Mouse (Mus musculus) forebrain, embryonic 14.5 days (tissue): ENCODE results near the gene Bbx. TPM values are rescaled to one million over a fixed set of nuclear protein-coding genes. Genes with fewer than 3 reads are reported as not detected.

ENCODE experiments used
- ATAC-seq: fragments of 200-750 bp; cut with Nextera tagmentation; 2 replicates; pipeline ENCODE4 v1.8.0; 2017; ENCODE audit warnings: mild to moderate bottlenecking, moderate library complexity
- DNase-seq: peaks from one replicate; pipeline ENCODE4 v3.0.0-alpha.2; 2015; ENCODE audit warnings: low spot score
- H3K27ac ChIP-seq: fragments of 300-500 bp; sonication (generic); 2 replicates; pipeline ENCODE4 v1.5.1; 2014; ENCODE audit warnings: low read depth, mild to moderate bottlenecking, control low read depth, low read length, moderate library complexity
- H3K27me3 ChIP-seq: fragments of 300-500 bp; sonication (generic); replicated peaks from 2 replicates; pipeline ENCODE4 v1.6.1; 2014; ENCODE audit warnings: low read length, control low read depth, mixed read lengths; ENCODE audit not compliant: control insufficient read depth, insufficient read depth
- H3K36me3 ChIP-seq: fragments of 300-500 bp; sonication (generic); 2 replicates; pipeline ENCODE4 v1.6.1; 2014; ENCODE audit warnings: low read length, control low read depth; ENCODE audit not compliant: control insufficient read depth, insufficient read depth
- H3K4me1 ChIP-seq: fragments of 300-500 bp; sonication (generic); 2 replicates; pipeline ENCODE4 v1.6.1; 2014; ENCODE audit warnings: antibody characterized with exemption, low read length, control low read depth; ENCODE audit not compliant: control insufficient read depth, insufficient read depth
- H3K4me2 ChIP-seq: fragments of 300-500 bp; sonication (generic); 2 replicates; pipeline ENCODE4 v1.6.1; 2014; ENCODE audit warnings: mild to moderate bottlenecking, control low read depth, low read length
- H3K4me3 ChIP-seq: fragments of 300-500 bp; sonication (generic); 2 replicates; pipeline ENCODE4 v1.5.1; 2014; ENCODE audit warnings: low read depth, low read length, control low read depth
- H3K9ac ChIP-seq: fragments of 300-500 bp; sonication (generic); 2 replicates; pipeline ENCODE4 v1.6.1; 2014; ENCODE audit warnings: mild to moderate bottlenecking, low read length, control low read depth, moderate library complexity
- H3K9me3 ChIP-seq: fragments of 300-500 bp; sonication (generic); replicated peaks from 2 replicates; pipeline ENCODE4 v1.6.1; 2016; ENCODE audit warnings: low read length, control low read depth, mixed read lengths; ENCODE audit not compliant: control insufficient read depth
- WGBS: fragments of 180-500 bp; shearing (Covaris S2); extraction: QIAGEN DNeasy Blood & Tissue Kit; methylation state at CpG from one replicate; pipeline ENCODE4 v1.1.7; 2014; 5-methylcytosine and 5-hydroxymethylcytosine counted together
- polyA plus RNA-seq: library from polyadenylated mRNA; unstranded; fragments of >200 nt; fragmentation: Nextera tagmentation; extraction: Ambion mirVana; gene quantifications from 2 replicates; pipeline ENCODE4 v1.2.1, GENCODE M21; 2014

The Bbx gene
- polyA plus RNA-seq, 1 experiment from 2014 or later = 11.9 TPM

DNA sequence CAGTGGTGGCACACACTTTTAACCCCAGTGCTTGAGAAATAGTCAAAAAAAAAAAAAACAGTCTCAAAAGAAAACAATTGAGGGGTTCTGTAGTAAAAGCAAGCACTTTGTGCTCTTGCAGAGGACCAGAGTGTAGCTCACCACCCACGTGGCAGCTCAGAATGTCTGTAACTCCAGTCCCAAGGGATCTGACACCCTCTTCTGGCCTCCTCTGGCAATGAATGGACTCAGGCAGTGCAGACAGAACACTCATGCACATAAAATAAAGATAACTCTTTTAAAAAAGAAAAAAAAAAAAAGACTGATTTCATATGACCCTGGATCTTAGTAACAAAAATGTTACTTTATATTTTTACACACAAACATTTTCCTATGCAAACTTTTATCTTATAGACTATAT is 12.1 kb downstream of the Bbx start:
- no peak overlapping the region for H3K9ac ChIP-seq
- no peak overlapping the region for H3K4me3 ChIP-seq
- no peaks in the 10 kb centered on the region for H3K4me1 ChIP-seq
- DNase-seq (peak; percentile 7), ATAC-seq (no peak)
- no peaks in the 10 kb centered on the region for H3K9me3 ChIP-seq
- no peak overlapping the region for H3K4me2 ChIP-seq
- no peak overlapping the region for H3K27ac ChIP-seq
- 15% methylated on average over 1 of the region's 1 CpGs for WGBS
- peaks cover 5% of the 10 kb centered on the region; the same call in 1 of the 2 replicates for H3K36me3 ChIP-seq
- H3K27me3 ChIP-seq = no peaks in the 10 kb centered on the region

DNA sequence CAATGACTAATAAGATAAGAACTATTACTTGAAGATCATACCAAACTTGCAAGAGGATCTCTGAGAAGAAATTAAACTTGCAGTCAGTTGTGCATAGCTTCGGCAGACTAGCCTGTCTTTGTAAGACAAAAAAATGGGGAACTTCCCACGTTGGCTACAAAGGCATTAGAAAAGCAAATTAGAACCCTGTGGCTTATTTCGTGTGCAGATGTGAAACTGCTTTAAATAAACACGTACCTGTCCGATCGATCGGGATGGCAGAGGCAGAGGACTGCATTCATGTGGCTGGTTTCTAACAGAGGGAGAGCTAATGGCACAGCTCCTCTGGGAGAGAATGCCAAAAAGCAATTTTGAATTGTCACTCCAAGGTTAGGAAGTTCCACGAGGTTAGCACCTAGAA is 16.8 kb downstream of the Bbx start:
- Histone ChIP-seq H3K27ac (no peak overlapping the region), H3K4me1 (no peaks in the 10 kb centered on the region), H3K9me3 (no peaks in the 10 kb centered on the region), H3K27me3 (no peaks in the 10 kb centered on the region), H3K9ac (no peak overlapping the region), H3K4me2 (no peak overlapping the region), H3K4me3 (no peak overlapping the region), H3K36me3 (peaks cover 11% of the 10 kb centered on the region; the same call in 1 of the 2 replicates)
- no peak for ATAC-seq
- DNase-seq = no peak
- WGBS = 84% methylated on average over 8 of the region's 8 CpGs

GRCm38 (mm10) chr16:50402851-50403250 is 29.3 kb downstream of the Bbx start:
- Histone ChIP-seq H3K9me3 (no peaks in the 10 kb centered on the region), H3K9ac (no peak overlapping the region), H3K36me3 (no peaks in the 10 kb centered on the region), H3K4me1 (no peaks in the 10 kb centered on the region), H3K27me3 (no peaks in the 10 kb centered on the region), H3K4me3 (no peak overlapping the region), H3K27ac (no peak overlapping the region), H3K4me2 (no peak overlapping the region)
- WGBS = 94% methylated on average over 5 of the region's 5 CpGs
- no peak for ATAC-seq
- DNase-seq = no peak

DNA sequence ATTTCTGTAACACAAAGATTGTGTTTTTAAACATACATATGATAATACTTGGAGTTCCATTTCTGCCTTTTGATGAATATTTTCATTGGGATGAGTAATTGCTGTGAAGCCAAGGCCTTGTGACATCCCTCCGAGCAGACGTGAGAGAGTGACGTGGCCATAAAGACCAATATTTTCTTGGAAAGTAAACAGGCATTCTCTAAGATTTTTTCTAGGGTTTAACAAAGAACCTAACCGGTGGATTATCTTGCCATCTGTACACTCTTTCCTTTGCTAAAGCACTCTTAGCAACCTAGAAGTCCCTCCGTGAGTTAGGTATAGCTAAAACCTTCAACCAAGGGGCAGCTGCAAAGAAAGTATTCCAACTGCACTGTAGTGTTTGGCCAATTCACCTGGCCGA is 32.4 kb downstream of the Bbx start:
- Histone ChIP-seq H3K9me3 (no peaks in the 10 kb centered on the region), H3K9ac (no peak overlapping the region), H3K4me1 (no peaks in the 10 kb centered on the region), H3K4me3 (no peak overlapping the region), H3K4me2 (no peak overlapping the region), H3K27me3 (no peaks in the 10 kb centered on the region), H3K27ac (no peak overlapping the region), H3K36me3 (no peaks in the 10 kb centered on the region)
- 91% methylated on average over 6 of the region's 6 CpGs for WGBS
- no peak for ATAC-seq
- no peak for DNase-seq

GRCm38 (mm10) chr16:50398564-50398963 is 33.6 kb downstream of the Bbx start:
- WGBS = 81% methylated on average over 4 of the region's 4 CpGs
- DNase-seq = no peak

DNA sequence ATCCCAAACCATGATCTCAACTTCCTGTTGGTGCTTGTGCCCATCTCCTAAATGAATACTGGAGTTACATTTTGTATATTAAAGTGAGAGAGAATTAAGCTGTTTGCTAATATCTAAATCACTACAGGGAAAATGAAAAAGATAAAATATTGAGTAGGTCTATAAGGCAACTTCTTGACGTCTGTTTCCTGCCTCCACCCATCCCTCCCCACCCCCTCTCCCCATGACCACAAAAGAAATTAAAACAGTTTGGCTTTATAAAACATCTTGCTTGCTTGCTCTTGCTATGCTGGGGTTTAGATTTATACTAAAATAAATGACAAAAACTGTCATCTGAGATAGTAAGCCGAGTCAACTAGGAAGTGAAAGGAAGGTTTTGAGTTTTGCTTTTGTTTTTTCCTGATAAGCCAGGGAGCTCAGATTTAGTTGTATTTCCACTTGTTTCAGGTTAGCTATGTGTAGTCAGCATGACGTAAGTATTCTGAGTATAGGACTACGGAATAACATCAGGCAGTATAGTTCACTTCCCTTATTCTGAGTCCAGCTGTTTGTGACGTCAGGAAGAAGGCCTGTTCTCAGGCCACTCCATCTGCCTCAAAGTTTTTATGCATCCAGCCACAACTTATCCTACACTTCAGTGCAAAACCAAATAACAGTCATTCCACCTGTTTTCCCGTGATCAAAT is 36.1 kb downstream of the Bbx start:
- no peak for ATAC-seq
- Histone ChIP-seq H3K27ac (no peak overlapping the region), H3K9me3 (no peaks in the 10 kb centered on the region), H3K27me3 (no peaks in the 10 kb centered on the region), H3K36me3 (no peaks in the 10 kb centered on the region), H3K9ac (no peak overlapping the region), H3K4me3 (no peak overlapping the region), H3K4me2 (no peak overlapping the region), H3K4me1 (no peaks in the 10 kb centered on the region)
- 90% methylated on average over 6 of the region's 6 CpGs for WGBS
- no peak for DNase-seq

More at GRCm38 (mm10) chr16:50398564-50398963, 33.6 kb downstream of the Bbx start:
- Histone ChIP-seq H3K27ac (no peak overlapping the region), H3K4me3 (no peak overlapping the region), H3K27me3 (no peaks in the 10 kb centered on the region), H3K9me3 (no peaks in the 10 kb centered on the region), H3K9ac (no peak overlapping the region), H3K4me2 (no peak overlapping the region), H3K36me3 (no peaks in the 10 kb centered on the region), H3K4me1 (no peaks in the 10 kb centered on the region)
- ATAC-seq = no peak

GRCm38 (mm10) chr16:50388499-50388898 is 43.7 kb downstream of the Bbx start:
- ATAC-seq (no peak), DNase-seq (no peak)
- Histone ChIP-seq H3K9ac (no peak overlapping the region), H3K27me3 (no peaks in the 10 kb centered on the region), H3K4me3 (no peak overlapping the region), H3K36me3 (no peaks in the 10 kb centered on the region), H3K4me1 (no peaks in the 10 kb centered on the region), H3K9me3 (no peaks in the 10 kb centered on the region), H3K4me2 (no peak overlapping the region), H3K27ac (no peak overlapping the region)
- WGBS = 87% methylated on average over 3 of the region's 3 CpGs

- H3K4me2 ChIP-seq = no peak overlapping the region
- 85% methylated on average over 8 of the region's 8 CpGs for WGBS
- DNase-seq (no peak), ATAC-seq (no peak)
- H3K4me1 ChIP-seq = peaks cover 13% of the 10 kb centered on the region
- no peaks in the 10 kb centered on the region for H3K27me3 ChIP-seq
- no peak overlapping the region for H3K9ac ChIP-seq
- H3K36me3 ChIP-seq = no peaks in the 10 kb centered on the region
- no peaks in the 10 kb centered on the region for H3K9me3 ChIP-seq
- no peak overlapping the region for H3K27ac ChIP-seq
- H3K4me3 ChIP-seq = no peak overlapping the region
These were observed 48.6 kb downstream of the Bbx start for GRCm38 (mm10) chr16:50383541-50383940.

DNA sequence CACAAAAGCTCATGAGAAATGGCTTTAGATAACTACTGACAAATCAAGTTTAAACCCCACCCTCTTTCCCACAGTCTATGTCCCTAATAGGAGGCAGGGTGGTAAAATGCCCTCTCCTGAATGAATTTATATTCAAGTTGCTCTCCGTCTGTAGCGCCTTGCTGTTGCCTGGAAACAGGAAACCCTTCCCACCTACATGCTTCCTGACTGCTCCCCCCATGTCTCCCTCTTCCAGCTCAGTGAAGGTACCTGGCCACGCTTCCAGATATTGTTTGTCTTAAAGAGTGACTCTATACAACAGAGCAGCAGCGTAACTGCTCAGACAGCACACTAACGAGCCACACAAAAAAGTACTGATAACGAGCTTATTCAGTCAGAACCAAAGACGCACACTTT is 50.8 kb downstream of the Bbx start:
- 4% methylated on average over 7 of the region's 7 CpGs for WGBS
- H3K4me2 ChIP-seq = peak overlapping the region; percentile 49
- no peaks in the 10 kb centered on the region for H3K27me3 ChIP-seq
- H3K27ac ChIP-seq = no peak overlapping the region
- peak overlapping the region; percentile 9 for H3K4me3 ChIP-seq
- H3K4me1 ChIP-seq = peaks cover 13% of the 10 kb centered on the region
- no peaks in the 10 kb centered on the region for H3K9me3 ChIP-seq
- peak overlapping the region; percentile 22; the same call in 1 of the 2 replicates for H3K9ac ChIP-seq
- DNase-seq (peak; percentile 51), ATAC-seq (peak; percentile 72)
- no peaks in the 10 kb centered on the region for H3K36me3 ChIP-seq
